Mouse (Mus musculus) left cerebral cortex, postnatal 14 days (tissue): ENCODE data around the gene Capn15. TPM values are rescaled to one million over a fixed set of nuclear protein-coding genes. Genes with fewer than 3 reads are reported as not detected.
A peak's percentile ranks its signal among the peaks of the same experiment; 100 is the strongest.

Experiments used
- DNase-seq, 2 experiments: peaks; one replicate each; pipeline ENCODE4 v3.0.0; 2021 to 2022; ENCODE audit warnings: low spot score in 2 of 2, mixed read lengths in 1 of 2
- intact Hi-C: fragments of 180-260 bp; cut with DNase I; formaldehyde crosslinking; loops from one replicate; pipeline ENCODE4 v1.15.1; 2025
- long read RNA-seq, 2 experiments: library from polyadenylated mRNA; stranded (forward); transcript quantifications; one replicate each; pipeline ENCODE4 v2.0.0; 2021
- total RNA-seq, 2 experiments: library from RNA; stranded (reverse); gene quantifications; 2 replicates each; pipeline ENCODE4 v1.2.3; 2021

The Capn15 gene
- total RNA-seq, result 10 to 100 TPM; 46.5 to 50.0 TPM
- long read RNA-seq, experiment 1, full-length matches to known transcripts, result 8 of 24 reads
- long read RNA-seq, experiment 1, partial matches to known transcripts, result 8 of 24 reads
- long read RNA-seq, experiment 1, other reads (novel, unspliced or antisense), result 8 of 24 reads
- long read RNA-seq, experiment 2, full-length matches to known transcripts, result 3 of 26 reads
- long read RNA-seq, experiment 2, partial matches to known transcripts, result 11 of 26 reads
- long read RNA-seq, experiment 2, other reads (novel, unspliced or antisense), result 12 of 26 reads

DNA sequence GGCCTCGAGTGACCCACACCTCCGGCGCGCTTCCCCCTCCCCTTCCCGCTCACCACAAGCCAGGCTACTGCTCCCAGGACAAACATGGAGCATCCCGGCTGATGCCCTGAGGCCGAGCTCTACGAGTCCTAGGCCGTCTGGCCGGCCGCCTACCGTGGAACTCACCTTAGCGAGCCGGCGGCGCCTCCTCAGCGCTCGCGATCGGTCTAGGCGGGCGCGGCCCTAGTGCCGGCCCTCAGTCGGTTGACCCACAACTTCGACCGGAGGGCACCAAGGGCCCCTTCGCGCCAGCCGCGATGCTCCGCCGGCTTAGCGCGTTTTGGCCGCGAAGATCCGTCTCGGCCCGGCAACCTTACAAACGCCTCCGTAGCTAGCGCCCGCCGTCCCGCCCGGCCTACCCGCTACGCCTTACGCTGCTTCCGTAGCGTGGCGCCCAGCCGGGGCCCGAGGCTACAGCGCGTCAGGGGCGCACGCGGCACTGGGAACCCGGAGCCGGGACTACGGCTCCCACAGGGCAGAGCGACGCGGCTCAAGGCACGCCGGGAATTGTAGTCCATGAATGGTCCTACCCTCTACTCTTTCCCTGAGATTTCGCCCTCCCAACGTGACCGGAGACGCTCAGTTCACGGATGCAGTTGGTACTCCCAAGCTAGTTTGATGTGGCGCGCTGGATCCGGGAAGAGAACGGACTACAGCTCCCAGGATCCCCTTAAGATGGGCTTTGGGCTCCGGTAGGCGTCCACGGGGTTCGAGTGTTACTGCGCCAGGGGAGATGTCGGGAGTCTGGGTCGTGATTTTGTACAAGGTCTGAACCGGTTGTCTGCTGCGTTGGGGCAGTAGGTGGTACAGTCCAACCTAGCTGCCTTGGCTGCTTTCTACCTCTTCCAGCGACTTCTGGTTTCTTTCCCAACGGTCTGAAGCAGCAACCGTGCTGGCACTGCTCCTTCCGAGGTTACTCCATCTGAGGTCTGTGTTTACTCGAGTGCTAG lies at the start of gene Capn15:
Gene Capn15, minus strand, starts transcription at position 491 of the 989 bp plus-strand sequence.
- DNase-seq, result peak; percentile 96
- intact Hi-C loops, result loop anchor here (5.0 kb wide), 1 partner anchor 93 kb away; no protein-coding TSS in a partner anchor

DNA sequence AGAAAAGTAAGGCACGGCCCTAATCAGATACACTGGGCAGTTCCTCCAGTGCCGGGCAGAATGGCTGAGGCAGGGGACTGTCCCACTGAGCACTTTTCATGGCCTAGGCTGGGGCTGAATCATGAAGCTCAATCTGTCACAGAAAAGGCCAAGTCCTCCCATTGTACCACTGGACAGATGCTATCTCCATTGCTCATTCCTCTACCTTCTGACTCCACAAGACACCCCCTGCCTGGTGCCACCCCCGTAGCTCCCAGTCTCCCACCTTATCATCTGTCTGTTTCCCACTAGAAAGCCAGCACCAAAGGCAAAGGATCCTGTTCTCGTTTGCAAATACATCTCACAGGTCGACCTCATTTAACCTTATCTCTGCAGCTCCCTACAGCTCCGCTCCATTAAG lies 46.4 kb upstream of the Capn15 start:
- intact Hi-C loops, result no loop called here
- no peak for DNase-seq

DNA sequence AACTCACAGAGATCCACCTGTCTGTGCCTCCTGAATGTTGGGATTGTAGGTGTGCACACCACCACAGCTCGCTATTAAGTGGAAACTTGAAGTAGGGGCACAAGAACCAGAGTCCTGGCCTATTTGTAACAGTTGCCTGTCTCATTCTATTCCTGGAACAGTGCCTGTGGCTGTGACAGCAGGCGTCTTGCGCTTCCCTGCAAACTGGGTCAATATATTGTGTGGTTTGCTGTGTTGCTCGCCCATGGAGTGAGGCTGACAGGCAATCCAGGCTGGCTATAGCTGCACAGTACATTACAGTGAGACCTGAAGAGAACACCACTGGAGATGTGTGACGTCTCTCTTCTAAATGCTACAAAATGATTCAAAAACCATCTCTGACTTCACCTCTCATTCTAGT lies 46.0 kb upstream of the Capn15 start:
- DNase-seq, result peak; percentile 43 to 67
- intact Hi-C loops, result no loop called here

DNA sequence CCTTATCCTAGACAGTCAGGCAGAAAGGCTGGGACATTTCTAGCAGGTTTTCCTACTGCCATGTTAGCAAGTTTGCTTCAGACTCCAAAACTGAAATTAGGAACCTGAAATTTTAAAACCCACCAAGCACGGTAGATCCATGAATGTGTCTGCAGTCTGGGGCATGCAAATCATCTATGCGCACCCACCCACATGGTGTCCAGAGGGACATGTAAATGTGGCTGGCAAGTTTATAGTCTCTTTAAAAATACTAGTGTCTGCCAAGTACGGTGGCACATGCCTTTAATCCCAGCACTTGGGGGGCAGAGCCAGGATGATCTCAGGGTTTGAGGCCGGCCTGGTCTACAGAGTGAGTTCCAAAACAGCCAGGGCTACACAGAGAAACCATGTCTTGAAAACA lies 42.7 kb upstream of the Capn15 start:
- peak; percentile 34 to 51 for DNase-seq
- intact Hi-C loops, result no loop called here

DNA sequence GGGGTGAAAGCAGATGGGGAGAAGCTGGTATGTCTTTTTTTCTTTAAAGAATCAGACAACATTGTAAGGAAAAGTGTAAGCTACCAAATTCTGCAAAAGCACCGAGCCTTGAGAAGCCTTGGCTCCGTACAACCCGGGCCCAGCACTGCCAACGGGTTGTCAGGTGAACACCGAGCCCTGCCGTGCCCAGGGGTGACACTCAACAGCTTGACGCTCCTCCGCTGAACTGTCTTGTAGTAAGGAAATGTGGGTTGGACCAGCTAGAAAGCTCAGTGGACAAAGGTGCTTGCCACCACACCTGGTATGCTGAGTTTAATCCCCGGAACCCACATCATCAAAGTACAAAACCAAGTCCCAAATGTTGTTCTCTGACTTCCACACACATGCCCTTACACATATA lies 39.1 kb upstream of the Capn15 start:
- intact Hi-C loops, result no loop called here

DNA sequence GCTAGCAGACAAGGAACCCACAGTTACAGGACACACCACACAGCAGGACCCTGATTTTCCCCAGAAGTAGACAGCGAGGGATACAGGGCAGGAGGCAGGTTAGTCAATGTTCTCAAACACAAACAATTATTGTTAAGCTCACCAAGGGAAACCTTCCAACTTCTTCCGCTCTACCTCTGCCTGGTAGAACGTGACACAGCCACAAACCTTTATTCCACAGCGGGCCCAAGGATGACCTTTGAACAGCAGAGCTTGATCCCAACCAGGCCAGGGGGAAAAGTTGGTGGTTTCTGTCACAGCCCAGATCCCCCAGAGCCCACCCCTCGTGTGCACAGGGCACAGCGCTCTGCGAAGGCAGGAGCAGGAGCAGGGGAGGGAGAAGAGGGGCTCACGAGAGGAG lies 38.4 kb upstream of the Capn15 start:
- intact Hi-C loops, result no loop called here
- DNase-seq, result no peak

More for the DNA sequence above, 39.1 kb upstream of the Capn15 start:
- DNase-seq, result no peak

DNA sequence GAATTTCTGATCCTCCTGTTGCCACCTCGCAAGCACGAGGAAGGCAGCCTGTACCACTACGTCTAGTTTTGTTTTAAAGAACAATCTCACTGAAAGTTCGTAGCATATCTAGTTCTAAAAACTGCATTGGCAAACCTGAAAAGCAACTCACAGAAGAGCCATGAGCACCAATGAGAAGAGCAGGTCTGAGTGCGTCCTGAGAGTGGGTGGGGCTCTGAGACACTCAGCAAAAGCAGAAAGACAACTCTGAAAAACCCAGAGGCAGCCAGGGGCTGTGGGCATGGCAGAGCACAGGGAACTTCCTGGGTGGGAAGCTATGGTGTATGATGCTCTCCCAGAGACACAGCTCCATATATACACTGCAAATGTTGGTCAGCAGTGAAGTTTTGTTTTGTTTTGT lies 37.6 kb upstream of the Capn15 start:
- no peak for DNase-seq
- intact Hi-C loops, result no loop called here

DNA sequence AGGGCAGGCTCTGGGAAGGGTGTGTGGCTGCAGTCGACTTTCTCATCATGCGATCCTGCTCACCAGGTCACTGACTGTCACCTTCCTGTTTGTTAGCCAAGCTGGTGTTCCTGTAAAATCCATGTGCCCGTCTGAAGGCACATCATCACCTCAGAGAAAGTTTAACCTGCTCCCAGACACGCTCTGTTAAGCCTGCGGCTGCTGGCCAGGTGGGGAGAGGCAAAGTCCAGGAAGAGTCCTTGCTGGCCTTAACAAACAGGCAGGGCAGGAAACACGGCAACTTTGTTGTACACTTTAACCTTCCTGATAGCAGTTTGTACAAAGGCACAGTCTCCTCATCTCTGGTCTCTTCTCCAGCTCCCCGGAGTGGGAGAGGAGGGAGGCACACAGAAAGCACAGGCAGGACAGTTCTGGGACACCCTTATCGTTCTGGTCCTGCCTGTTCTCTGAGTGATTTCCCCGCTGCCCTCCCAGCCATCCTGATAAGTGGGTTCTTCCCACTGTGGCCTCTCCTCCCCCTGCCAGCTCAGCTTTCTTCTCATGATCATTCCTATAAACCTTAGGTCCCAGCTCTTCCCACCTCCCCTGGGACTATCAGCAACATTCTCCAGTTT lies 36.2 kb upstream of the Capn15 start:
- DNase-seq, result no peak

DNA sequence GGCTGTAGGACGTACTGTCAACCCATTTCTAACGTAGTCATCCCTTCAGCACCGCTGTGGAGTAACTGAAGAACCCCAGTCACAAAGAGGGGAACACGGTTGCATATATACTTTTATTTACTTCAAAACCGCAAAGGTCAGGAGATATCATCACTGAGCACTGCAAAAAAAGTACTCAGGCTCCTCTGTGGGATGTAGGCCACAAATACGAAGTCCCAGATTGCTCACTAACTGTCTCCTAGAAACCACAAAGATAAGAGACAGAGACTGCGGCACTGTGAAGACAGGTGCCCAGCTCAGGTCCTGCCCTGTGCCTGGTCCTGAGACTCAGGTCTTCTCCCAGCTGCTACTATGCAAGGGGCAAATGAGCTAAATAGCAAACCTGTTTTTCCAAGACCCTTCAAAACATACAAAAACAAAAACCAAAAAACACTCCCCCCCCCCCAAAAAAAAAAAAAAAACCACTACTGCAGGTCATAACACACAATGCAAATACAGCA lies 35.3 kb upstream of the Capn15 start:
- intact Hi-C loops, result no loop called here

More for the DNA sequence above, 36.2 kb upstream of the Capn15 start:
- intact Hi-C loops, result no loop called here

DNA sequence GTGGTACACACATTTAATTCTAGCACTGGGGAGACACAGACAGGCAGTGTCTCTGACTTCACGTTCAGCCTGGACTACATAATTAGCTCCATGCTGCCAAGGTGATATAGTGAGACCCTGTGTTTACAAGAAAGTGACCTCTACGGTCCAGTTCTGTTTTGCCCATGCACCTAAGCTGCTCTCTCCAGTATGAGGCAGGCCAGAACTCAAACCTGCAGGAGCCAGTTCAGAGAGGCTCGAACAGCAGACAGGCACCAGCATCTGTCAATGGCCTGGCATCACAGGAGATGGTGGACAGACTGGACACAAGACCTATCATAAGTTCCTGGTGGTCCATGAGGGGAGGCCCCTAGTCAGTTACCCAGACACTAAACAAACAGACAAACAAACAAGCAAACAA lies 32.8 kb upstream of the Capn15 start:
- intact Hi-C loops, result no loop called here
- DNase-seq, result no peak

More for the DNA sequence above, 35.3 kb upstream of the Capn15 start:
- DNase-seq, result no peak

DNA sequence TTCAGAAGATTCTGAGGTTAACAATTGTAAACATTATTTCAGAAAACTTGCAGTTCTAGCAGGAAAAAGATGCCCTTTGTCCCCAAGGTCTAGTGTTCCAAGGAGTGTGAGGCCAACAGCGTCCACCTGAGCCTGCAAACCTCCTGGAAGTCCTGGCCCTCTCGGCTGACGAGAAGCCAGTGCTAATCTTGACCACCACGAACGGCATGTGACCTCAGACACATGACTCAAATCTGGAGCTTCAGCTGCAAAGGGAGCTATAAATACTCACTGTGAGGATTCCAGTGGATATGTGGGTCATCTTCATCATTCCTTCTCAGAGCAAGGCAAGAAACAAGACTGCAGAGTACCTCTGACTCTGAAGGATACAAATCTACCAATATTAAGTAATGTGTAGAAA lies 32.4 kb upstream of the Capn15 start:
- intact Hi-C loops, result no loop called here
- no peak for DNase-seq

DNA sequence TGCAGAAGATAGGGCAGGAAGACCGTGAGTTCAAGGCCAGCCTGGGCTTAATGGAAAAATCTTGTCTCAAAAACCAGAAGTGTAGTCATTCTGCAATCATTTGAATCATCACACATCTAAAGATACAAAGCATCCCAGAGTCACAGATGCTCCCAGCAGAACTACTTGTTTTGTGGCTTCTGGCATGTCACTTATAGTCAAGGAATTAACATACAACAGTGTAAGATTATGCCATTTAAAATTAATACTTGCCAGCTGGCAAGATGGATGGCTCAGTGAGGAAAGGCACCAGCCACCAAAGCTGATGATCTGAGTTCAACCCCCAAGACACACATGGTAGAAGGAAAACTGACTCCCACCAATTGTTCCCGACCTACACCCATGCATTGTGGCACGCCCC lies 31.4 kb upstream of the Capn15 start:
- DNase-seq, result no peak

DNA sequence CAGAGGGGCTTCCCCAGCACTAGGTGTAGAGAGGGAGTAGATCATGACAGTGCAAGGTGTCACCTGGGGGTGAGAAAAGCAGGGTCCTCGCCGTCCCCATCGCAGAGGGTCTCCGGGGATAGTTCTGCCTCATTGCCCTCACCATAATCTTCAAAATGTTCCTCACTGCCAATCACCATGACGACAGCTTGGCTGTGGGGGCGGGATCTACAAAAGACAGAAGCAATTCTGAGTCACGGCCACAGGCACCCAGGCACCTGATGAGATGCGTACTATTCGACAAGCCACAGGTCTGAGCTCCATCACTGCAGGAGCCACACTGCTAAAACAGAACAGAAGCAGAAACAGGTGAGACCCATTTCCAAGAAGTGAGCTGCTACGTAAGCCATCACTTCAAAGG lies 28.1 kb upstream of the Capn15 start:
- intact Hi-C loops, result no loop called here
- DNase-seq, result peak; percentile 55 to 72

More for the DNA sequence above, 31.4 kb upstream of the Capn15 start:
- intact Hi-C loops, result no loop called here

DNA sequence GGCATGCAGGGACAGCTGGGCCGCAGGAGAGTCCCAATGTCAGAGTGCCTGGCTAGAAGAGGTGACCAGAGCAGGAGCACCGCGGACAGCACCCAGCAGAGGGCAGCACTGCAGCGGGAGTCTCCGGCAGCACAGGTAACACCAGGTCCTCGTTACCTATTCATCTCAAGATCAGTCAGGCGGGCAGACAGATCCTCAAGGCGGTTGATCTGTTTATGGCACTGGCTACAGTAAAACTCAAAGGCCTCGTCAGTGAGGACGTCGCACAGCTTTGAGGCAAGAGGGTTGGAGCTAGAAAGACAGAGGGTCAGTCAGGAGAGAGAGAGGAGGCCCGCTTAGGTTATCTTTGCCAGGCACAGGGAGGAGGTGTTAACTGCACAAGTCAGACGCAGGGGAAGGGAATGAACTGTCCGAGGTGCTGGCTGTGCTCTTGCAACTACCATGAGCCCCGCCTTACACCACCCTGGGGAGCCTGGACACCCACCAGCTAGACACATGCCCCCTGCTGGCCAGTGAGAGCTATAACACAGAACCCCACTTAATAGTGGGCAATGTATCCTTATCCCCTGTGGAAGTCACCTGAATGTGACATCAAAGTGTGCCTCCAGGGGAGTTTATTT lies 26.4 kb upstream of the Capn15 start:
- peak; percentile 55 to 64 for DNase-seq
- intact Hi-C loops, result loop anchor here (2.0 kb wide), 1 partner anchor 79 kb away; the partner anchor contains the start of gene Decr2

DNA sequence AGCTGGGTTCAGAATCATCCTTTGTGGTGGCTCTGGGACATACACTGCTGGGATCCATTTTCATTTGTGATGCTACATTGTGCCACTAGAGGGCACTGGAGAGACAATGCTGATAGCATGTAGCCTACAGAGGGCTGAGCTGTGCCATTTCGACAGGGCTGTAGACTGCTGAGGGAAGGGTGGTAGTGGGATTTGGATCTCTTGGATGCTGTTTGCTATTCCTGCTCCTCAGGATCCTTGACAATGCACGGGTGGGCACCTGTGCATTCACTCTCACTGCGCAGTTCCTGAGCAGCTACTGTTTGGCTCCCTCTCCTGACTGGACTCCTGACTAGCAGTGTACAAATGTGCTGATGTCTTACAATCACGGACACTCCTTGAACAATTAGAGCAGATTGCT lies 23.9 kb upstream of the Capn15 start:
- intact Hi-C loops, result no loop called here

DNA sequence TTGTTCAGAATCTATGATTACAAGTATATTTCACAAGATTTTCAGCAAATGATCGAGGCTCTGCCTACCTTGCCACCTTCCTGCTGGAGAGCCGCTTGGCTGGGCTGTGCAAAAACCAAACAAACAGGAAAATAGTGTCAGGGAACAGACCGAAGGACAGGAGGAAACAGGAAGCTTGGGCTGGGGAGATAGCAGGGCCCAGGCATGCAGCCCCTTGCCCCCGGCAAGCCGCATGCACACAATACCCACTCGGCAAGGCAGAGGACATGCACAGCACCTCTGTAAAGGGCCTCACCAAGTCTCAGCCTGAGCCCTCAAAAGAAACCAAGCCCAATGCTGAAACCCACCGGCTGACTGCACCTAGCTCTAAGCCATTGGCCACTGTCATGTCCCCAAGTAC lies 23.2 kb upstream of the Capn15 start:
- DNase-seq, result no peak
- intact Hi-C loops, result no loop called here

More for the DNA sequence above, 23.9 kb upstream of the Capn15 start:
- peak; percentile 93 to 94 for DNase-seq

DNA sequence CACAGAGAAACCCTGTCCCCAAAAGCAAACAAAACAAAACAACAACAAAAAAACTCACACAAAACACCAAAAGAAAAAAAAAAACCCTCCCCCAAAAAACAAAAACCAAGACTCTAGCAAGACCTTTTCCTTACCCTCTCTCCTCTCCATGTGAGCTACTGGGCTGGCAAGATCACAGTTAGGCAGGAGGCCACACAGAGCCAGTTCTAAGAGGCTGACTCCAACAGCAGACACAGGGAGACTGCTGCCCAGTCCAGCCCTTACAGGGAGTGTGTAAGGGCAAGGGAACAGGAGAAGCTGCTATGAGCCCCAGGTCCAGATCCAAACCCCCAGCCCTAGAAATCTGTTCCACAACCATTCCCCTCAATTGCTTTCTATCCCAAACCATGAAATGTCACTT lies 22.7 kb upstream of the Capn15 start:
- no peak for DNase-seq
- intact Hi-C loops, result no loop called here

DNA sequence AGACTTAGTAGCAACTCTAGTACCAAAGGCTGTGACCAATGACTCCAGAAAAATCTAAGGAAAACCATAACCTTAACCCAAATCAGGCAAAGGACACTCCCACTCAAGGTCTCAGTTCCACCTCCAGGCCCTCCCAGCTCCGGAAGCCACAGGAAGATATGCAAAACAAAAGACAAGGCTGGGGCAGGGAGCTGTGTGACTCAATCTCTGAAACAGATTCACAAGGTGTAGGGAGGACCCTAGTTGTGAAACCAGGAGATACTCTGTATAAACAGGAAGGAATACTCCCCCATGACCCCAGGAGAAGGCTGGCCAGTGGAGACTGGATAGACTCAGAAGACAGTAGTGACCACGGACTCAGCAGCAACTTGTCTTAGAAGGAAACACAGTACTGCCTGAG lies 22.1 kb upstream of the Capn15 start:
- intact Hi-C loops, result no loop called here
- no peak for DNase-seq

DNA sequence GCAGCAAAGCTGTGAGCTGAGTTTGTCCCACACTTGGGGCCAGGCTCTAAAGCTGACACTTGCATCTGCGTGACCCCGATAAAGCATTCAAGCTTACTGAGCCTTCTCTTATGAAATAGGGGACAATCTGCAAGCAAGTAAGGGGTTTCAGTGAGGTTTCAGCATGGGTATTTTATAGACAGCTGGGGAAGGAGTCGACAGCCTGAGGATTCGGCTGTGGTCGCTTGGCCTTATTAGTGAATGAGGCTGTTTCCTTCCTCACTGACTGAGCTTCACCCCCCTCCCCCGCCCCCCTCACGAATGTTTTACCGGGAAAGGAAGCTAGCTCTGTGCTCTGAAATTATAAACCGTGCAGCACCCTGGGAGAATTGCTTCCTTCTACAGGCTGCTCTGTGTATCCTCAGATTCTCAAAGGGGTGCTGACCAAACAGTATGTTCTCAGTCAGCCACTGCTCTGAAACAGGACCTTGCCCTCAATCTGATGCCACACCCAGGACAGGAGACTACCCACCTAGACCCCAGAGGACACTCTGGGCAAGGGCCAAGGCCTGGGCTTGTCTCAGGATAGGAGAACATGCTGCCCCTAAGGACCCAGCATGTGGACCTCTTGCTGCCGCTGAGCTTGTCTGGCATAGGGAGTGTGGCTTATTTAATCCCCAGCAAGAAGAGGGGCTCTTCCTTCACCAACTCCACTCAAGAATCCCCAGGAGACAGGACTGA lies 20.3 kb upstream of the Capn15 start:
- intact Hi-C loops, result no loop called here
- DNase-seq, result no peak
